Mouse (Mus musculus) heart, embryonic 15.5 days (tissue): ENCODE data around the gene Kirrel3. TPM values are rescaled to one million over a fixed set of nuclear protein-coding genes. Genes with fewer than 3 reads are reported as not detected.

Experiments
- ATAC-seq: fragments of 200-750 bp; cut with Nextera tagmentation; replicated peaks from 2 replicates; pipeline ENCODE4 v1.8.0; 2017; ENCODE audit warnings: low read depth, moderate TSS enrichment; ENCODE audit not compliant: insufficient number of reproducible peaks, insufficient read depth, low FRiP score
- H3K27ac ChIP-seq: fragments of 300-500 bp; sonication (generic); 2 replicates; pipeline ENCODE4 v1.5.1; 2015; ENCODE audit warnings: mild to moderate bottlenecking, inconsistent platforms
- H3K27me3 ChIP-seq: fragments of 300-500 bp; sonication (generic); 2 replicates; pipeline ENCODE4 v1.6.1; 2015; ENCODE audit warnings: inconsistent platforms
- H3K36me3 ChIP-seq: fragments of 300-500 bp; sonication (generic); 2 replicates; pipeline ENCODE4 v1.6.1; 2015; ENCODE audit warnings: mild to moderate bottlenecking, inconsistent platforms
- H3K4me1 ChIP-seq: fragments of 300-500 bp; sonication (generic); replicated peaks from 2 replicates; pipeline ENCODE4 v1.6.1; 2015; ENCODE audit warnings: inconsistent platforms
- H3K4me2 ChIP-seq: fragments of 300-500 bp; sonication (generic); 2 replicates; pipeline ENCODE4 v1.6.1; 2015; ENCODE audit warnings: inconsistent platforms, mild to moderate bottlenecking, moderate library complexity
- H3K4me3 ChIP-seq: fragments of 300-500 bp; sonication (generic); 2 replicates; pipeline ENCODE4 v1.5.1; 2015; ENCODE audit warnings: mild to moderate bottlenecking, inconsistent platforms
- H3K9ac ChIP-seq: fragments of 300-500 bp; sonication (generic); 2 replicates; pipeline ENCODE4 v1.6.1; 2015; ENCODE audit warnings: mild to moderate bottlenecking, inconsistent platforms
- H3K9me3 ChIP-seq: fragments of 300-500 bp; sonication (generic); replicated peaks from 2 replicates; pipeline ENCODE4 v1.6.1; 2016; ENCODE audit warnings: inconsistent platforms
- WGBS: fragments of 180-500 bp; shearing (Covaris S2); methylation state at CpG from one replicate; pipeline ENCODE4 v1.1.7; 2015; ENCODE audit warnings: mixed read lengths; 5-methylcytosine and 5-hydroxymethylcytosine counted together
- polyA plus RNA-seq: library from polyadenylated mRNA; unstranded; fragments of >200 nt; fragmentation: Nextera tagmentation; extraction: Ambion mirVana; gene quantifications from 2 replicates; pipeline ENCODE4 v1.2.1, GENCODE M21; 2015

Kirrel3 gene
- polyA plus RNA-seq, 1 experiment from 2014 or later: 1.2 TPM

- no peaks in the 10 kb centered on the region for H3K4me1 ChIP-seq
- H3K27ac ChIP-seq: no peak overlapping the region
- H3K4me3 ChIP-seq: no peak overlapping the region
- no peak overlapping the region for H3K4me2 ChIP-seq
- H3K9me3 ChIP-seq: no peaks in the 10 kb centered on the region
- WGBS: 54% methylated on average over 15 of the region's 15 CpGs
- peaks cover 6% of the 10 kb centered on the region; the same call in 1 of the 2 replicates for H3K27me3 ChIP-seq
- no peak for ATAC-seq
- no peaks in the 10 kb centered on the region for H3K36me3 ChIP-seq
- H3K9ac ChIP-seq: no peak overlapping the region
These were observed 385.7 kb downstream of the Kirrel3 start for GRCm38 (mm10) chr9:34871316-34871966.

- 75% methylated on average over 6 of the region's 6 CpGs for WGBS
- H3K4me3 ChIP-seq: no peak overlapping the region
- H3K36me3 ChIP-seq: no peaks in the 10 kb centered on the region
- no peak for ATAC-seq
- no peak overlapping the region for H3K9ac ChIP-seq
- no peaks in the 10 kb centered on the region for H3K9me3 ChIP-seq
- H3K4me1 ChIP-seq: no peaks in the 10 kb centered on the region
- H3K27ac ChIP-seq: no peak overlapping the region
- no peak overlapping the region for H3K4me2 ChIP-seq
- H3K27me3 ChIP-seq: peaks cover 6% of the 10 kb centered on the region; the same call in 1 of the 2 replicates
These were observed 389.5 kb downstream of the Kirrel3 start for GRCm38 (mm10) chr9:34875238-34875637.

- no peak overlapping the region for H3K27ac ChIP-seq
- no peak overlapping the region for H3K9ac ChIP-seq
- peak; percentile 21; the same call in 1 of the 2 replicates for ATAC-seq
- no peaks in the 10 kb centered on the region for H3K27me3 ChIP-seq
- no peaks in the 10 kb centered on the region for H3K9me3 ChIP-seq
- no peak overlapping the region for H3K4me3 ChIP-seq
- H3K4me1 ChIP-seq: no peaks in the 10 kb centered on the region
- WGBS: 44% methylated on average over 3 of the region's 3 CpGs
- no peaks in the 10 kb centered on the region for H3K36me3 ChIP-seq
- H3K4me2 ChIP-seq: no peak overlapping the region
These were observed 391.5 kb downstream of the Kirrel3 start for GRCm38 (mm10) chr9:34877186-34877585.

DNA sequence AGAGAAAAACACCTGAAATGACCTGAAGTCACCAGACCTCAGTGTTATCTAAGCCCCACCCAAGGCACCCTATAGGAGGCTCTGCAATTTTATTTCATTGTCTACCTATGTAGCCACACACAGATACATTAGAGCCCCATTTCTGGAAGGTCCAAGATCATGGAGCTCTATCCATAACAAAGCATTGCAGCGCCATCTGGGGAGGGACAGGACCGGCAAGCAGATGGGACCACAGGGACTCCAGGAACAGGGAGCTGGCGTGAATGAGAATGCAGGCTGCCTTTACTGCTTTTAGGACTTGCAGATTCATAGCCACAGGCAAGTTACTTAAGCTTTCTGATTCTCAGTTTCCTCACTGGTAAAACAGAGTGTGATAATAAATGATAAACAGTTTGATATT lies 392.1 kb downstream of the Kirrel3 start:
- 56% methylated on average over 3 of the region's 3 CpGs for WGBS
- Histone ChIP-seq H3K9me3 (no peaks in the 10 kb centered on the region), H3K9ac (no peak overlapping the region), H3K4me2 (no peak overlapping the region), H3K27ac (no peak overlapping the region), H3K4me1 (no peaks in the 10 kb centered on the region), H3K36me3 (no peaks in the 10 kb centered on the region), H3K4me3 (no peak overlapping the region), H3K27me3 (no peaks in the 10 kb centered on the region)
- ATAC-seq: no peak

GRCm38 (mm10) chr9:34881750-34882149 lies 396.1 kb downstream of the Kirrel3 start:
- Histone ChIP-seq H3K27ac (no peak overlapping the region), H3K4me3 (no peak overlapping the region), H3K9me3 (no peaks in the 10 kb centered on the region), H3K9ac (no peak overlapping the region), H3K36me3 (no peaks in the 10 kb centered on the region), H3K4me2 (no peak overlapping the region), H3K4me1 (no peaks in the 10 kb centered on the region), H3K27me3 (no peaks in the 10 kb centered on the region)
- 28% methylated on average over 5 of the region's 5 CpGs for WGBS
- no peak for ATAC-seq

- Histone ChIP-seq H3K27ac (no peak overlapping the region), H3K4me1 (no peaks in the 10 kb centered on the region)
- WGBS: 37% methylated on average over 2 of the region's 2 CpGs
These were observed 396.5 kb downstream of the Kirrel3 start for GRCm38 (mm10) chr9:34882211-34882610.

DNA sequence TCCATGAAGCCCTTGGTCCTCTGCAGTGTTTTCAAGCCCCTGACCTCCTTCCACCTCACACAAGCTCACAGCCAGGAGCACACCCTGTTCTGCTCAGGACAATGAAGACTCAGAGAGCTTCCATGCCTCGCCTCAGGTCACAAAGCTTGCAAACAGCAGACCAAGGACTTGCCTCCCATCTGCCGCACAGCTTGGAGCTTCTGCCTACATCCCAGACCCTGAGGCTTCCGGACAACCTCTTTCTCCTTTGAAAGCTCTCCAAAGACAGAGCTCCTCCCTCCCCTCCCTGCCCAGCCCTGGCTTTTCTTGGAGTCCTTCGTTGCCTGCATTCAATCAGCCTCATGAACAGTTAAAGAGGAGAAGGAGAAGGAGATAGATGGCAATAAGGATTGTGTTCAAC lies 397.4 kb downstream of the Kirrel3 start:
- Histone ChIP-seq H3K4me1 (no peaks in the 10 kb centered on the region), H3K9ac (no peak overlapping the region), H3K9me3 (no peaks in the 10 kb centered on the region), H3K36me3 (no peaks in the 10 kb centered on the region), H3K27me3 (no peaks in the 10 kb centered on the region), H3K27ac (no peak overlapping the region), H3K4me3 (no peak overlapping the region), H3K4me2 (no peak overlapping the region)
- WGBS: 34% methylated on average over 4 of the region's 4 CpGs
- ATAC-seq: no peak

More at GRCm38 (mm10) chr9:34882211-34882610, 396.5 kb downstream of the Kirrel3 start:
- Histone ChIP-seq H3K36me3 (no peaks in the 10 kb centered on the region), H3K9ac (no peak overlapping the region), H3K27me3 (no peaks in the 10 kb centered on the region), H3K4me2 (no peak overlapping the region), H3K4me3 (no peak overlapping the region), H3K9me3 (no peaks in the 10 kb centered on the region)
- no peak for ATAC-seq

DNA sequence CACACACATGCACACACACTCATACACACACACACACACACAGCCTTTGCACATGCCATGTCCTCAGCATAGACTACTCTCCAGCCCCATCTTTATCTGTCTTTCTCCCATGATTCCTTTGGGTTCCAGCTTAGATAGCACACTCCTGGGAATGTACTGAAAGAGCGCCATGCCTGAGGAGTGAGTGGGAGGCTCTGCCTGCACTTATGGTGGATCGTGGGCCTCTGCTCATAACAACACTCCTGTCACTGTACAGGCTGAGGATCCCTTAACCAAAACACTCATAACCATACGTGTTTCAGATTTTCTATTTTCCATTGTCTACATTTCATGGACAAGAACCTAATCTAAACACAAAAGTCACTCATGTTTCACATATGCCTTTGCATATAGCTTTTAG lies 398.6 kb downstream of the Kirrel3 start:
- H3K9me3 ChIP-seq: no peaks in the 10 kb centered on the region
- no peak for ATAC-seq
- WGBS: 68% methylated on average over 3 of the region's 3 CpGs
- no peaks in the 10 kb centered on the region for H3K36me3 ChIP-seq
- H3K4me3 ChIP-seq: no peak overlapping the region
- H3K4me2 ChIP-seq: no peak overlapping the region
- no peaks in the 10 kb centered on the region for H3K27me3 ChIP-seq
- no peak overlapping the region for H3K27ac ChIP-seq
- no peak overlapping the region for H3K9ac ChIP-seq
- H3K4me1 ChIP-seq: no peaks in the 10 kb centered on the region

DNA sequence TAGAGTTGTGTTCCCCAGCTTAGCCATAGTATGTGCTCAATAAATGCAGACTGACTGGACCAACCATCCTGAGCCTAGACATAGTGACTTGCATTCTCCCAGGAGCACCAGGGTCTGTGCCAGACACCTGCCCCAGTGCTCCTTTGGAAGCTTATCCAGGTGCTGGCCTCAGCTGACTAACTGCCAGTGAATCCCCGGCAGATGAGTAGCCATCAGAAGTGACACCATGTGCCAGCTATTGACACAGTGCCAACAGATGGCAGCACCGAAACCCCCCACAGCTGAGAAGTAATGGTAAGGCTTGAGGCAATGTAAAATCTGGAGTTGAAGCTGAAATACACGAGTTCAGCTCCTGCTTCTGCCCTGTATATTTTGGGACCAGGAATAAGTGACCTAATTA lies 399.2 kb downstream of the Kirrel3 start:
- Histone ChIP-seq H3K36me3 (no peaks in the 10 kb centered on the region), H3K27me3 (no peaks in the 10 kb centered on the region), H3K4me3 (no peak overlapping the region), H3K4me2 (no peak overlapping the region), H3K9ac (no peak overlapping the region), H3K27ac (no peak overlapping the region), H3K4me1 (no peaks in the 10 kb centered on the region), H3K9me3 (no peaks in the 10 kb centered on the region)
- no peak for ATAC-seq
- 79% methylated on average over 3 of the region's 3 CpGs for WGBS

DNA sequence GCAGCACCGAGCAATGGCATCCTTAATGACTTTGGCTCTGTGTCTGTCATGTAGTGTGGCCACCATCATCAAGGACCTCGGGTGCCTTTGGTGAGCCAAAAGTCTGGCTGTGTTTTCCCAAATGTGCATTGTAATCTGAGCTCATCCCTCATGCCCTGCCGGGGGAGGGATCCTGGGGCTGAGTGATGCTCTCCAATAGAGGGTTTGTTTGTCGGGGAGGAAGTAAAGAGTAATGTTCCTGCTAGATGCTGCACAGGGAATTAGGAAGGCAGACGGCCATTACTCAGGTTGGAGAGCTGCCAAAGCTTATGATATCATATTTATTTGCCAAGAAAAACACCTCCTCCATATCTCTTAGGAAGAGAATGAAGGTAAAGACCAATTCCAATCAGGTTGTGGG lies 401.1 kb downstream of the Kirrel3 start:
- Histone ChIP-seq H3K27me3 (no peaks in the 10 kb centered on the region), H3K4me3 (no peak overlapping the region), H3K9ac (no peak overlapping the region), H3K27ac (no peak overlapping the region), H3K4me2 (no peak overlapping the region), H3K36me3 (no peaks in the 10 kb centered on the region), H3K9me3 (no peaks in the 10 kb centered on the region), H3K4me1 (no peaks in the 10 kb centered on the region)
- WGBS: 34% methylated on average over 5 of the region's 5 CpGs
- no peak for ATAC-seq

GRCm38 (mm10) chr9:34887196-34887595 lies 401.5 kb downstream of the Kirrel3 start:
- no peak for ATAC-seq
- Histone ChIP-seq H3K4me1 (no peaks in the 10 kb centered on the region), H3K4me2 (no peak overlapping the region), H3K36me3 (no peaks in the 10 kb centered on the region), H3K9me3 (no peaks in the 10 kb centered on the region), H3K4me3 (no peak overlapping the region), H3K27ac (no peak overlapping the region), H3K27me3 (no peaks in the 10 kb centered on the region), H3K9ac (no peak overlapping the region)
- WGBS: 16% methylated on average over 2 of the region's 2 CpGs

GRCm38 (mm10) chr9:34888298-34888697 lies 402.6 kb downstream of the Kirrel3 start:
- Histone ChIP-seq H3K9ac (no peak overlapping the region), H3K9me3 (no peaks in the 10 kb centered on the region), H3K27ac (no peak overlapping the region), H3K4me2 (no peak overlapping the region), H3K4me1 (no peaks in the 10 kb centered on the region), H3K27me3 (no peaks in the 10 kb centered on the region), H3K4me3 (no peak overlapping the region), H3K36me3 (no peaks in the 10 kb centered on the region)
- ATAC-seq: no peak
- WGBS: 80% methylated on average over 2 of the region's 2 CpGs
